Mouse (Mus musculus) adrenal gland, postnatal 36 days (tissue): ENCODE measurements around the gene Tnfrsf23. TPM values are rescaled to one million over a fixed set of nuclear protein-coding genes. Genes with fewer than 3 reads are reported as not detected.
"Not testable (repeated sequence)": the region's sequence is repeated elsewhere in the genome, so short reads cannot be mapped to it uniquely, and the experiment has no call there.

ENCODE experiments used
- DNase-seq, 2 experiments: peaks; one replicate each; pipeline ENCODE4 v3.0.0; 2021; ENCODE audit warnings: mixed read lengths in 1 of 2
- long read RNA-seq, 2 experiments: library from polyadenylated mRNA; stranded (forward); transcript quantifications; one replicate each; pipeline ENCODE4 v2.0.0; 2021; ENCODE audit warnings: borderline sequencing depth in 2 of 2
- total RNA-seq, 2 experiments: library from RNA; stranded (reverse); gene quantifications; 2 replicates each; pipeline ENCODE4 v1.2.3; 2021

Tnfrsf23 gene
- 1 to 10 TPM; 3.1 to 4.3 TPM for total RNA-seq
- long read RNA-seq, experiment 1, partial matches to known transcripts, result 0 of 2 reads
- long read RNA-seq, experiment 1, other reads (novel, unspliced or antisense), result 2 of 2 reads
- long read RNA-seq, experiment 2, result 0 reads

GRCm38 (mm10) chr7:143685359-143686067, at the start of gene Tnfrsf23:
Gene Tnfrsf23, minus strand, starts transcription at chr7:143685872.
- peak; percentile 89 to 90 for DNase-seq

DNA sequence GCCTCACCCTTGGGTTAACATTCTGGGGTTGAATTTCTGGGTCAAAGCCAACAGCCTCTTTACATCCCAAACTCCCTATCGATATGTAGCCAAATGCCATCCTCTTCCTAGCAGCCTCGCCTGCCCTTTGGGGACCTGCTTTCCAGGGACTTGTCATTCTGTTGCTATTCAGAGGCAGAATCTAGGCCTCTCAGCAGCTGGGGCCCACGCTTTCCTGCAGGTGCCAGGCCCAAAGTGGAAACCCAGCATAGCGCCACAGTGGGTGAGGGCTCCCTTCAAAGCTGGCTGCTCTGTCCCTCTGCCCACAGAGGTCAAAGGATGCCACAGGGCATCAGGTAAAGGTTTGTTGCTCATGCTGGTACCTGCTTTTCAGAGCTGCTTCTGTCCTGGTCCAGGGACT, 48.1 kb upstream of the Tnfrsf23 start:
- no peak for DNase-seq

DNA sequence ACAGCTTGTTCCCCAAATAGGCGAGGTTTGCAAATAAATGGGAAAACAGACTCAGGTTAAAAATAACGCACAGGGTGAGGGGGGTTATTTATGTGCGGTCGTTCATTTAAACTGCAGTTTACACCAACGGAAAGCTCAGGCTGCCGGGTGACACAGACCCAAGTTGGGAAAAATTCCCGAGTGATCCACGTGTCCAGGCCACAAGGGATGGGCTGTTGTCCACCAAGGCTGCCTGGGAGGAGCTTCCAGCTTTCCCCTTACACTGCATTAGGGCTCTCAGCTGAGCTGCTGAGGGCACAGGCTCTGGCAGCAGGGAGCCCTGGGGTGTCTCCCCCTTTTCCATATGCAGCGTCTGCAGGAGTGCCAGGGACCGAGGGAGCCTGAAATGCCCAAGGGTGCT, 44.2 kb upstream of the Tnfrsf23 start:
- no peak for DNase-seq

DNA sequence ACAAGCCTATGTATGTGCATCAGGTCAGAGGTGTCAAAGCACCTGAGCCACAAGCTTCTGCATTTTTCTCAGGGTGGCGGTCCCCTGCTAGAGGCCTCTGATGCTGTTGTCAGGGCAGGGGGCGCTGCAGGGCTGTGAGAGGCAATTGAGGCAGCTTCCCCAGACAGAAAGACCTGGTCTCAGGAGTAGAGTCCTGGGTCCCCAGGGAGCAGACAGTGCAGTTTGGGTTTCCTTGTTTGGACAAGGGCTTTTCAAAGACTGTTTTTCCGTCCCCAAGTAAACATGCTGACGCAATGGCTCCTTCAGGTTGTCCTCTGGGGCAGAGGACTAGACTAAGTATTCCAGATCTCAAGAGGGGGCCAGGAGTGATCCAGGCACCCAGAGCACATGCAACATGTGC, 40.7 kb upstream of the Tnfrsf23 start:
- DNase-seq, result no peak

DNA sequence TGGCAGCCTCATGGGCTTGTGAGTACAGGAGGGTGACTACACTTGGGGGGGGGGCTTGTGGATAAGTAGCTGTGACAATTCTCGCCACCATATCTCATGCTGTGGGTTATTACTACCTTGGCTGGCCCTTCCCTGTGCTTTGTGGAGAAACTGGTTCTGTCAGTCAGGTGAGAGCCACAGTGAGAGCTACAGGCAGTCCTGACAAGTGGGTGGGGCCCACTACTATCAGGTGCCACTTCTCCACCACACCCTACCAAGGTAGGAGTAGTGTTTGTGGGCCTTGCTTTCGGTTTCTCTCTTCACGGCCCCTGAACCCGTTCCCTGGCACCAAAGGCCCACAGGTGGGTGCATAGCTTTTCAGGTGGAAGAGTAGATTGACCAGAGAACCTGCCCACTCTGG, 38.2 kb upstream of the Tnfrsf23 start:
- no peak for DNase-seq

DNA sequence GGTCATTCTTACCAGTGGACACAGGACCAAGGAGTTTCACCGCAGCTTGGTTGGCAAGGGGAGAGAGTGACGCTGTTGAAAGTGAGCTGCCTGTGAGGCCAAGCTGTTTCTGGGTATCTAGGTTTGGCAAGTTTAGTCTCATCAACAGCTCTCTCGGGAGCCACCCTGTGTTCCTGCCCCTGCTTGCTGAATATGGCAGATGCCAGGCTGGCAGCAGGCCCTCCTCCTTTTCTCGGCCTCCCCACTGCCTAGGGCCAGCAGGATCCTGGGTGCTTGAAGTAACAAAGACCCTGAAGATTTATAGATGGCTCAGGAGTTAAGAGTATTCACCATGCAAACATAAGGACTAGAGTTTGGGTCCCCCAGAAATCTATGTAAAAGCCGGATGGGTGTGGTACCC, 37.0 kb upstream of the Tnfrsf23 start:
- DNase-seq, result peak in 1 of 2 experiments; percentile 24

DNA sequence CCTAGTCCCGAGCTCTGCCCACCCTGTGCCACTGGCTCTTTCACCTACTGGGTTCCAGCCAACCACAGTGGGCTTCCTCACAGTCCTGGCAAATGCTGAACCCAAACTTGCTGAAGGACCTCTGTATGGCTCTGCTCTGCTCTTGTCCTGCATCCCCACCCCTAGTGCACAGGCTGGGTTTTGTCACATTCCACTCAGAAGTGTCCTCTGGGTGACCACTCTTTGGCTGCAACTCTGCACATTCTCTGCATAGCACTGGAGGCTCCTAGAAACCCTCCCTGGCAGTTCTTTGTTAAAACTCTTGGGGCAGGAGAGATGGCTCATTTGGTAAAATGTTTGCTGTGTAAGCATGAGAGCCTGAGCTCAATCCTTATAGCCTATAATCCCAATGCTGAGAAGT, 32.1 kb upstream of the Tnfrsf23 start:
- DNase-seq, result no peak

DNA sequence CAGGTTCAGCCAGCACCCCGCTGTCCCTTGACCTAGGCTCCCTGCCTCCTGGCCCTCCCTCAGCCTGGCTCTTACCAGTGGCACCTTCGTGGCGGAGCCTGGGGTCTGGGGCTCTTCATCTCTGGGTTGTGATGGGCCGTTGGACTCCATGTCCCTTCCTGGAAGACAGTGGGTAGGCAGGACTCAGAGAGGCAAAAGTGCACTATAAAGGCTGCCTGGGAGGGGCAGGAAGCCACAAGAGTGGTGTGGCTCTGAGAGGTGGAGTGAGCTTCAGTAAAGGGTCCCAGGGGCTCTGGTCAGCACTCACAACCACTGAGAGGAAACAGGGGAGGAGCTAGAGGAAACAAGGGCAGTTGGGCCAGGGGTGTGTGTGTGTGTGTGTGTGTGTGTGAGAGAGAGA, 27.7 kb upstream of the Tnfrsf23 start:
- DNase-seq, result no peak

DNA sequence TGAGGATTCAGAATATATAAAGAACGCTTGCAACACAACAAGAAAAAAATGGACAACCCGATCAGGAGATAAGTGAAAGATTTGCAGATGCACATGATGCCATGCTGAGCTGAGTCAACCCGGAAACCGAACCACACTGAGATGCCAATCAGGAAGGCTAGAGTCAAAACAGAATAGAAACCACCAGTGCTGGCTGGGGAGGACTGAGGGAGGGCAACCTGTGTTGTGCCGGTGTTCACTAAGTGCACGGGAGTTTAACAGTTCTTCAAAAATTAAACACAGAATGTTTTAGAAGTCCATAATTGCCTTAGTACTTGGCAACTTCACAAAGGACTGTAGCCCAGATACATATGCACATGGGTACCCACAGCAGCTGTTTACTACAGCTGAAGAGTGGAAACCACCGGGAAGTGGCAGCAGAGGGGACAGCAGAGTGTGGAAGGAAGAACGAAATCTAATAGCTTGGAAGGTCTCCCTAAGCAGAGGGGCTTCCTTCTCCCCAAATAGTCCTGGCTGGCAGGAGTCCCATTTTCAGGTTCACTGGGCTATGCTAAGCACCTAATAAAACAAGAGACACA, 27.2 kb upstream of the Tnfrsf23 start:
- DNase-seq, result no peak

GRCm38 (mm10) chr7:143712023-143712422, 26.4 kb upstream of the Tnfrsf23 start:
- DNase-seq, result no peak

DNA sequence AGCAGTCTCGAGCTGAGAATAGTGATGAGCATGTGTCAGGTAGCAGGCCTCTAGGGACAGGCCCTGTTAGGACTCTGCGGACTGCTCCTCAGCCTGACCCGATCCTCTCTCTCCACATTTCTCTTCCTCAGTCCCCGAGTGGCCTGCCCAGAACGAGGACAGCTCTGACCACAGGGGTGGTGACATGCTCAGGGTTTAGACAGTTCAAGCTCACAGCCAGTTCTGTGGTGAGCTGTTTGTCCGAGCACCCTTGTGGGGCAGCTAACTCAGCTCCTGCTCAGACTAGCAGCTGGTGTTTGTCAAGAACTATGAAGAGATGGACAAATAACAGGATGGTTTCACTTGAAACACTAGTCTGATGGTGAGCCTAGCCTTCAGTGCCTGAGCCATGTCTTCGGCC, 25.7 kb upstream of the Tnfrsf23 start:
- no peak for DNase-seq

DNA sequence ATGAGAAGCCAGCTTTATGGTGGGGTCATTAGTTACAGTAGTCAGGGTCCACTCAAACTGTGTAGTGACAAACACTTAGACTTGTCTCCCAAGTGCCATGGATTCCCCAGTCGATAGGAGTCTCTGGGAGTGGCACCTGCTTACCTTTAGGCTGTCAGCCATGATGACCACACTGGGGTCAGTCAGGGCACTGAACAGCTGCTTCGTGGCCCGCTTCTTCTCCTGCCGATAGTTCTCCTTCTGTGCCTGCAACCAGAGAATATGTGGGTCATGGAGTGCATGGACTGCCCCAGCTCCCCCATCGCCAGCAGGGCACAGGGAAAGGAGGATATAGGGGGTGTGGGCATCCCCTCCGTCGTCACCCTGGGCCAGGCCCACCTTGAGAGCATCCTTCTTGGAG, 23.7 kb upstream of the Tnfrsf23 start:
- no peak for DNase-seq

GRCm38 (mm10) chr7:143706697-143707438, 21.2 kb upstream of the Tnfrsf23 start:
- DNase-seq, result peak; percentile 91 to 93

- DNase-seq, result peak; percentile 12 to 46
Observed at GRCm38 (mm10) chr7:143696140-143696539, 10.5 kb upstream of the Tnfrsf23 start.

GRCm38 (mm10) chr7:143694550-143694949, 8.9 kb upstream of the Tnfrsf23 start:
- no peak for DNase-seq

DNA sequence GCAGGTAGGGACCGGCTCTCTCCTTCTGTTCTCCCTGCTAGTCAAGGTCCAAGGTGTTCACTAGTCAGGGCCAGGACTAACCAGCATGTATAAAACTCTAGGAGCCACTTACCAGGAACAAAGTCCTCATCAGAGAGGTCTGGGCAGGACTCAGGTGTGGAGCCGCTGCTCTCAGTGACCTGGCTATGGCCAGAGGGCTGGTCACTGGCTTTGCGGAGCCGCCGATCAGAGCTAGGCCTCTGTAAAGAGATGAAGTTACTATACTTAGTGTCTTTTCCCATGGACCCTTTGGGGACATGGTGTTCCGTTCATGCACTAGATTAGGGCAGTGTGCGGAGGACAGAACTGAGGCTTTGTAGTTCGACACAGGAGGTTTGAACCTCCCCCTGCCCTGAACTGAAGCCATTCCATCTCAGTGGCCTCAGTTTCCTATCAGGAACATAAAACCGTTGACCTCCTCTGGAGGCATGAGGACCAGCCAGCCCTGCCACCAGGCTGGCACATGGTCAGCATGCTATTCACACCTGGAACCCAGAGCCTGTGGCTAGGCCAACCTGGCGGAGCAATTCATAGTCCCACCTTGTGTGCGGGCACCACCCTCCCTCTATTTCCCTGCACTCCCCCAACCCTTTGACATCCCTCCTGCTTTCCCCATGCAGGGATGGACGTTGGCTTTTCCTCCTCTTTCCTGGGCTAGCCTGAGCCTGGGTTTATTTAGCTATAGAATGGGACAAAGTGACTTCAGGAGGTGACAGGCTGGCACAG, 7.3 kb upstream of the Tnfrsf23 start:
- no peak for DNase-seq

DNA sequence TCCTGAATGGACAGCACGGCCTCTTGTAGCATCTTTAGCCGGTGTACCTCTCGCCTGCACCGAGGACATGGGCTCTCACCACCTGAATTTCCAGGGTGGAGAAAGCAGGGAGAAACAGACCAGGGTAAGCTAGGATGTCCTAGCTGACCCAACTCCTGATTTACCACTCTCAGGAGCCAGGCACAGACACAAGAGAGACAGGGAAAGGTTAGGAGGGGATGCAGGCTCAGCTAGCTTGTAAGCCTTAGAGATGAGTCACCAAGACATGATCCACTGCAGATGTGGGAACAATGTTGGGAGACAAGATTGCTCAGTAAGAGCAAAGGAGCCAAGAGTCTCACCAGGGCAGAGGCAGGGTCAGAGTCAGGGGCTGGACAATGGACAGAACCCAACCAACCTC, 6.2 kb upstream of the Tnfrsf23 start:
- DNase-seq, result no peak

DNA sequence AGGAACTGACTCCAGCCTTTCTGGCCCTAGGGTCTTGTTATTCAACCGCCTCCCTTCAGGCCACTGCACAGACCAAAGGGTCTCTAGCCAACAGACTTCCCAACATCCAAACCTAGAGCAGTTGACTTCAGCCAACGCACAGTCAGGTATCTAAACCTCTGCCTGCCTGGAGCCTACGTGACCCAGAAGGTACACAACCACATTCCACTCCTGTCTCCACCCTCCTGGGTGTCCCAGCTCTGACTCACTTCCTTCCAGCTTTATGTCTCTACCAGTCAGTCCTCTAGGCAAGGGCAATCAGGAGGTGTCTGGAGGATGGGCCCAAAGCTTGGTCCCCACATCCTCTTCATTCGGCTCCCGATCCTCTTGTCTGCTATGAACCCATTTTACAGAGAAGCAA, 5.5 kb upstream of the Tnfrsf23 start:
- DNase-seq, result no peak

- no peak for DNase-seq
Observed at GRCm38 (mm10) chr7:143689946-143690345, 4.3 kb upstream of the Tnfrsf23 start.

GRCm38 (mm10) chr7:143689481-143689880, 3.8 kb upstream of the Tnfrsf23 start:
- no peak for DNase-seq

- DNase-seq, result not testable (repeated sequence)
Observed at GRCm38 (mm10) chr7:143686676-143687075, 1.0 kb upstream of the Tnfrsf23 start.

- not testable (repeated sequence) for DNase-seq
Observed at GRCm38 (mm10) chr7:143686191-143686590, 519 bp upstream of the Tnfrsf23 start.
